Mouse (Mus musculus): Measurements from ENCODE around the gene Fgfr3.

Gene Fgfr3

GRCm38 (mm10) chr5:33721541-33722265 lies at the start of gene Fgfr3:
TSS of gene Fgfr3 (plus strand) at chr5:33721674.
- in situ Hi-C loops (cut with MboI; ENCODE audit: unreplicated experiment in 2 of 2): no loop called here

- in situ Hi-C loops (cut with MboI; ENCODE audit: unreplicated experiment in 2 of 2): loop anchor here in 1 of 2 experiments (5.0 kb wide), 1 partner anchor 37 kb away; no protein-coding TSS in a partner anchor
These were observed 47.0 kb upstream of the Fgfr3 start for GRCm38 (mm10) chr5:33674439-33674838.

- in situ Hi-C loops (cut with MboI; ENCODE audit: unreplicated experiment in 2 of 2): loop anchor here (5.0 kb wide), 3 partner anchors 61 to 286 kb away; no protein-coding TSS in a partner anchor
These were observed 45.5 kb upstream of the Fgfr3 start for GRCm38 (mm10) chr5:33675964-33676363.

GRCm38 (mm10) chr5:33678244-33678643 lies 43.2 kb upstream of the Fgfr3 start:
- in situ Hi-C loops (cut with MboI; ENCODE audit: unreplicated experiment in 2 of 2): loop anchor here (5.0 kb wide), 3 partner anchors 59 to 284 kb away; no protein-coding TSS in a partner anchor

- in situ Hi-C loops (cut with MboI; ENCODE audit: unreplicated experiment in 2 of 2): loop anchor here in 1 of 2 experiments (5.0 kb wide), 1 partner anchor 281 kb away; no protein-coding TSS in a partner anchor
These were observed 40.4 kb upstream of the Fgfr3 start for GRCm38 (mm10) chr5:33681044-33681443.

- in situ Hi-C loops (cut with MboI; ENCODE audit: unreplicated experiment in 2 of 2): loop anchor here in 1 of 2 experiments (5.0 kb wide), 1 partner anchor 281 kb away; no protein-coding TSS in a partner anchor
These were observed 39.7 kb upstream of the Fgfr3 start for GRCm38 (mm10) chr5:33681611-33682388.

DNA sequence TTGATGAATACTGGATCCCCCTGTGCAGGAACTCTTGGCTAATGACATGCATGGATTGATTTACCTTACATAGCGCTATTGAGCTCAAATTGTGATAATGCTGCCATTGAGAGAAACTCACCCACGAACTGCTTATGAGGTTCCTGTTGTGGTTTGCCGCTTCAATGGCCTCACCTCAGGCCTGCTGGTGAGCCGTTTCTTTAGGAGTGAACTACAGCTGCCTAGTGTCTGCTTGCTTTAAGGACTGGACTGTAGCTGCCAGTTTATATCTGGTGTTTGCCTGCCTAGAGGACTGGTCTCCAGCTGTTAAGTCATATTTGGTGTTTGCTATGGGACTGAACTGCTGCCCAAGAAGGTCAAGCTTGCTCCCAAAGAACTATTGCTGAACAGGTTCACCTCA lies 38.5 kb upstream of the Fgfr3 start:
- in situ Hi-C loops (cut with MboI; ENCODE audit: unreplicated experiment in 2 of 2): loop anchor here in 1 of 2 experiments (5.0 kb wide), 1 partner anchor 279 kb away; no protein-coding TSS in a partner anchor

DNA sequence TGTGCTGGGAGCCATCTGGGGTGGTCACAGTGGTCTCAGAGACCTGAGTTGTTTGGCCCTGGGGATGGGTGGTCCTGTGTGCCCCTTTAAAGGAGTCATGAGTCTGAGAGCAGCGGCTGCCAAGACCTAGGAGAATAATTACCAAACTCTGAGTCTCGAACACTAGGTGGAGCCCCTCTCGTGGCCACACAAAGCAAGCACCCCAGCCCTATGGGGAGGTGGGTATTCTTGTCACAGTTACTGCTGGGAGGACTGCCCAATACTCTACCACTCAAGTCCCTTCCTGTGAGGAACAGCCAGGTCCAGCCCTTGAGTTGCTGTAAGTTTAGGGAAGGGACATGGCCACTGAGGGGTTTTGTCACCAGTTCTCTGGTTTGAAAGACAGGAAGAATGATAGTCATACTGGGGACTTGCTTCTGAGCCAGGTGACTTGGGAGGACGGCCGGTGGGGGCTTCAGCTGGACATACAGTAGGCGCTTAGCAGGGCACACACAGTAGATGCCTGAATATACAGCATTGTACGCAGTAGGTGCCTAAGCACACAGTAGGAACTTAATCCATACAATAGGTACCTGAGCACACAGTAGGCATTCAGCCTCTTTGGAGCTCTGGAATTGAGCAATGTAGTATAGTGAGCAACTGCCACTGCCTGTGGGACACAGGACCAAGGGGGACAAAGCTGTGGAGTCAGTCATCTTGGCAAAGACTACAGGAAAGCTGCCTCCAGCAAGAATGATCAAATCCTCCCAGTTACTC lies 37.4 kb upstream of the Fgfr3 start:
- in situ Hi-C loops (cut with MboI; ENCODE audit: unreplicated experiment in 2 of 2): loop anchor here in 1 of 2 experiments (5.0 kb wide), 1 partner anchor 278 kb away; no protein-coding TSS in a partner anchor

DNA sequence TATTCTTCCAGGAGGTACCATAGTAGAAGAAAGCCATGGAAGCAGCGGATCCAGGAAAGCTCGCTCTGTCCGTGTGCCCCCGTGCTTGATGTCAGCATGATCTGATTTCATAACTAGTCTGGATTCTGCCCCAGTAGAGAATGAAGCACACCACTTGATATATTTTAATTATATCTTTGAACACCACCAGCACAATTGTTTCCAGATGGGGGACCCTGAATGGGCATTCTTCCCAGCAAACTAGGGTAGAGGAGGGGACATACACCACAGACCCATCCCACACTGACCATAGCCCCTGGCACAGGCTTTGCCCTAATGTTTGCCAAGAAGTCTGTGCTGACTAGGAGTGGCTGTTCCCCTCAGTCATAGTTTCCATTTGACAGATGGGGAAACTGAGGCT lies 36.5 kb upstream of the Fgfr3 start:
- in situ Hi-C loops (cut with MboI; ENCODE audit: unreplicated experiment in 2 of 2): loop anchor here in 1 of 2 experiments (5.0 kb wide), 1 partner anchor 277 kb away; no protein-coding TSS in a partner anchor

DNA sequence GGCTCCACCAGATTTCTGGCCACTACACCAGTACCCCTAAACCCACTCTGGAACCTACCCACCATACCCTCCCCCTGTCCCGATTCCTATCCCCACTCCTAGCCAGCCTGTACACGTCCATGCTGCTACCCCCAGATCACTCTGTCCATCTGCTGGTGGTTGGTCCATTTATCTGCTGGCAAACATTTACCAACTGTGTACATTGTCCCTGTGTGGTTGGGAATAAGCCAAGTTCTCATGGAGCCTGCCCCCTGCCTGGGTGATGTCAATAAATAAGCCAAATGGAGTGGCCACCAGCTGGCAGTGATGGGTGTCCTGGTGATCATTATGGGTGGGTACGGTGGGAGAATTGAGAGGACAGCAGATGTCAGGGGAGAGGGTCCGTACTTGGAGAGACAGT lies 34.3 kb upstream of the Fgfr3 start:
- in situ Hi-C loops (cut with MboI; ENCODE audit: unreplicated experiment in 2 of 2): no loop called here

GRCm38 (mm10) chr5:33688278-33689220 lies 32.9 kb upstream of the Fgfr3 start:
- in situ Hi-C loops (cut with MboI; ENCODE audit: unreplicated experiment in 2 of 2): no loop called here

DNA sequence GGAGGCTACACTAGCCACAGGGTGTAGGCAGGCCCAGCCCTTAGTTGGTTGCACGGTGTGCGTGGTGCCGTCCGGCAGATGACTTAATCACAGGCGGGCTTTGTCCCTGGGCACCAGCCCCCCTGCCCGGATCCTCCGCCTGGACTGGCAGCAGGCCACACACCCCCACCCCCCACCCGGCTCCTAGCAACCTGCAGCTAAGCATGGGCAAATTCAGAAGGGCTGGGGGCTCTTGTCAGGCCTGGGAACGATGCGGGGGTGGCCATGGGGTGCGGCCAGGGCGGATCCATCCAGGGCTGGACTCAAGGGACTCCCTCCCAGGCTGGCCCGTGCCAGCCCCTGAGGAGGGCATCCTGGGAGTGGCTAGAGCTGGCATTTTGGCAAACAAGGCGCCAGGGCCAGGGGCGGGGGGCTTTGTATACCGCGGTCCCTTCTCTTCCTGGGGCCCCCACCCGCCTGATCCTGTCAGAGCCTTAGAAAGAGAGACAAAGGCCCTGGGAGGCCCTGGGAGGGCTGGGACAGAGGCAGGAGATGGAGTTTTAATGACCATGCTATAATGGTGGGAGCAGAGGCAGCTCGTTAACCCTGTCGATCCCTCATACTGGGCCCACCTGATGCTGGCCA lies 32.1 kb upstream of the Fgfr3 start:
- in situ Hi-C loops (cut with MboI; ENCODE audit: unreplicated experiment in 2 of 2): no loop called here

- in situ Hi-C loops (cut with MboI; ENCODE audit: unreplicated experiment in 2 of 2): no loop called here
These were observed 31.4 kb upstream of the Fgfr3 start for GRCm38 (mm10) chr5:33689852-33690645.

- in situ Hi-C loops (cut with MboI; ENCODE audit: unreplicated experiment in 2 of 2): no loop called here
These were observed 29.1 kb upstream of the Fgfr3 start for GRCm38 (mm10) chr5:33692393-33692792.

GRCm38 (mm10) chr5:33694461-33694847 lies 27.0 kb upstream of the Fgfr3 start:
- in situ Hi-C loops (cut with MboI; ENCODE audit: unreplicated experiment in 2 of 2): no loop called here

- in situ Hi-C loops (cut with MboI; ENCODE audit: unreplicated experiment in 2 of 2): no loop called here
These were observed 26.4 kb upstream of the Fgfr3 start for GRCm38 (mm10) chr5:33694848-33695717.

DNA sequence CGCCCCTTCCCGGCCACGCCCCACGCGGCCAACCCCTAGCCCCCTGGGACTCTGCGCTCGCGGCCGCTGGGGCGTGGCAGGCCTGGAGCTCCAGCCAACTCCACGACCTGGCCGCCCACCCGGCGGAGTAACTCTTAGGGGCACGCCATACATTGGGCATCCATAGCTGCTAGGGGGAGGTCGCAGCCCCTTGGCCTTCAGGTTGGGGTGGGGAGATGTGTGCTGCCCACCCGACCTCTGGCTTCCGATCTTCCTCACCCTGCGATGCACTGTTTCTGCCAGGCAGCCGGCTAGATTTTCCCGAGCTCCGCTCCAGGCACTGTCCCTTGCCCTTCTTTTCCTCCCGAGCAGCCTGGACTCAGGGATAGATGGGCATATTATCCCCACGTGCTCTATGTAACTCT lies 25.8 kb upstream of the Fgfr3 start:
- in situ Hi-C loops (cut with MboI; ENCODE audit: unreplicated experiment in 2 of 2): no loop called here

Measured in v-Abl transformed pro-B cells (cell line).